In genomic region chr12:85706906-85707305, GRCm38 (mm10) we compare ENCODE assay signal across 26 mouse cellular contexts. TPM values are rescaled to one million over a fixed set of nuclear protein-coding genes. Genes with fewer than 3 reads are reported as not detected.
"Had no signal": no experiment of that assay in that cellular context is flagged by ENCODE, and none has a peak within 500 bp of the region (broad histone marks: within the 10 kb centered on the region; RNA-seq: fewer than 3 reads in every experiment).

No protein-coding gene starts in this region.

- H3K27me3 ChIP-seq: heart, embryonic 15.5 days; intestine, embryonic 15.5 days; limb, embryonic 15.5 days had no signal

- DNase-seq: gastrocnemius, postnatal 14 days; gastrocnemius, postnatal 36 days; heart, adult 2 months; heart, postnatal 14 days; heart, postnatal 36 days; kidney, adult 18-20 months; kidney, adult 8-10 months; kidney, postnatal 10 days; kidney, postnatal 25 days; kidney, postnatal 4 days; layer of hippocampus, adult 9-11 months; layer of hippocampus, postnatal 36 days; left cerebral cortex, postnatal 4 days had no signal

- H3K4me2 ChIP-seq: hindbrain, embryonic 13.5 days; hindbrain, embryonic 15.5 days; liver, embryonic 12.5 days had no signal

- H3K9ac ChIP-seq: heart, embryonic 15.5 days; hindbrain, embryonic 13.5 days; hindbrain, embryonic 15.5 days; intestine, embryonic 15.5 days; limb, embryonic 13.5 days; limb, embryonic 15.5 days; liver, embryonic 12.5 days had no signal

- H3K4me3 ChIP-seq: heart, adult 2 months; heart, embryonic 13.5 days; heart, embryonic 15.5 days; hindbrain, embryonic 13.5 days; hindbrain, embryonic 15.5 days; intestine, embryonic 15.5 days; layer of hippocampus, adult 2 months; limb, embryonic 13.5 days; limb, embryonic 15.5 days; liver, embryonic 12.5 days had no signal

- ATAC-seq: hindbrain, postnatal 0 days; inflammation-experienced regulatory T-cells, adult 6 months; intestine, embryonic 15.5 days; intestine, postnatal 0 days; liver, embryonic 12.5 days had no signal

- H3K27ac ChIP-seq: heart, adult 2 months; heart, embryonic 13.5 days; heart, embryonic 15.5 days; hindbrain, embryonic 13.5 days; hindbrain, embryonic 15.5 days; hindbrain, postnatal 0 days; intestine, embryonic 15.5 days; layer of hippocampus, adult 2 months; limb, embryonic 13.5 days; limb, embryonic 15.5 days; liver, embryonic 12.5 days had no signal

- H3K36me3 ChIP-seq: heart, embryonic 13.5 days; heart, embryonic 15.5 days; hindbrain, embryonic 13.5 days; hindbrain, embryonic 15.5 days; intestine, embryonic 15.5 days; limb, embryonic 13.5 days; limb, embryonic 15.5 days; liver, embryonic 12.5 days had no signal

- H3K9me3 ChIP-seq: heart, embryonic 13.5 days; heart, embryonic 15.5 days; hindbrain, embryonic 13.5 days; hindbrain, embryonic 15.5 days; intestine, embryonic 15.5 days; limb, embryonic 13.5 days; limb, embryonic 15.5 days; liver, embryonic 12.5 days had no signal

RNA-seq across cellular contexts. Expression of gene Batf, which starts 20.4 kb away (rescaled TPM):
- total RNA-seq: gastrocnemius, adult 8-10 months; gastrocnemius, postnatal 36 days; hindbrain, postnatal 0 days had no signal
